Mouse (Mus musculus): ENCODE data around the gene Slc1a5. TPM values are rescaled to one million over a fixed set of nuclear protein-coding genes. Genes with fewer than 3 reads are reported as not detected.
A peak's percentile ranks its signal among the peaks of the same experiment; 100 is the strongest.

Gene Slc1a5
- total and polyA plus RNA-seq, 3 experiments, result 115 to 245 (median 174) TPM

DNA sequence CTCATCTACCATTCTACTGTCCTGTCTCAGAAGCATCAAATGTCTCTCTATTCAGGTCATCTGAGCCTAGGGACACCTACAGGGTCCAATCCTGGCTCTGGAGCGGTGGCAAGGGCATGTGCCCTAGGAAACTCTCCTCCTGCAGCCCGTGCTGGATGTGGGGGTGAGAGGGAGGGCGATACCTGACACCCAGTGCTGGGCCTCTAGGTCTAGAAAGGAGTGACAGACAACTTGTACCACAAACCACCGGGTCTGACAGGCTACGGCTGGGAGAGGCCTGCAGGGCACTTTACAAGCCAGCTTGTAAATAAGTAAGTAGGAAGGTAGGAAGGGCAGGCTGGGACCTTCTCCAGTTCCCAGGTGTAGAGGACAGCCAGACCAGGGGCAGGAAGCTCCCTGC, 5.3 kb upstream of the Slc1a5 start:
- Histone ChIP-seq H3K4me2 (ENCODE audit: insufficient read depth, low read depth, poor library complexity, severe bottlenecking) (no peak overlapping the region), H3K27me3 (replicated peaks) (peaks cover 2% of the 10 kb centered on the region), H3K4me1 (ENCODE audit: control insufficient read depth in 1 of 2, insufficient read depth in 2 of 2) (peaks cover 0 to 4% of the 10 kb centered on the region in 2 experiments; a peak in 2 of 4 replicates), H3K27ac (ENCODE audit: insufficient read depth, low read depth) (no peak overlapping the region), H3K9ac (ENCODE audit: insufficient read depth, low read depth) (no peak overlapping the region), H3K79me2 (replicated peaks; ENCODE audit: control insufficient read depth, extremely low read depth, insufficient read depth, poor library complexity, severe bottlenecking) (no peaks in the 10 kb centered on the region), H3K36me3 (replicated peaks in 1 of 2; ENCODE audit: control insufficient read depth in 1 of 2, insufficient read depth in 1 of 2, low read length in 1 of 2) (no peaks in the 10 kb centered on the region), H3K9me3 (replicated peaks; ENCODE audit: low read length) (peaks cover 8% of the 10 kb centered on the region), H3K4me3 (replicated peaks in 1 of 3; ENCODE audit: low read depth in 2 of 3, low read length in 2 of 3, poor library complexity in 1 of 3) (no peak overlapping the region)
- no peak for DNase-seq (ENCODE audit: extremely low read depth)
- in situ Hi-C loops (cut with MboI; ENCODE audit: low pct_ligation_motif_present, low pct_unique_long_range_greater_than_20kb, low sequenced_read_pairs) (loop anchor here (25.0 kb wide), 1 partner anchor 839 kb away; the partner anchor contains the start of gene Nop53), dilution Hi-C loops (cut with MboI; ENCODE audit: extremely low pct_ligation_motif_present, extremely low pct_unique_long_range_greater_than_20kb, low sequenced_read_pairs) (no loop called here)
- TF ChIP-seq SMC3 (IDR thresholded peaks at IDR 0.05; ENCODE audit: low read depth, low read length), result no peak
- TF ChIP-seq CHD1 (IDR thresholded peaks at IDR 0.05; ENCODE audit: low read depth, low read length), result no peak
- no peak for TF ChIP-seq ZC3H11A (IDR thresholded peaks at IDR 0.05; ENCODE audit: low read depth, low read length)
- no peak for TF ChIP-seq USF1 (IDR thresholded peaks at IDR 0.05; ENCODE audit: low read depth, low read length)
- no peak for TF ChIP-seq JUND (conservative IDR thresholded peaks at IDR 0.05; ENCODE audit: low read depth, low read length)

GRCm38 (mm10) chr7:16780076-16780475, 1.1 kb upstream of the Slc1a5 start:
- in situ Hi-C loops (cut with MboI; ENCODE audit: low pct_ligation_motif_present, low pct_unique_long_range_greater_than_20kb, low sequenced_read_pairs) (loop anchor here (5.0 to 25.0 kb wide), 2 partner anchors 33 to 843 kb away; partner anchors contain the start of gene Nop53), dilution Hi-C loops (cut with MboI; ENCODE audit: extremely low pct_ligation_motif_present, extremely low pct_unique_long_range_greater_than_20kb, low sequenced_read_pairs) (no loop called here)
- H3K27ac ChIP-seq (ENCODE audit: insufficient read depth, low read depth), result no peak overlapping the region

DNA sequence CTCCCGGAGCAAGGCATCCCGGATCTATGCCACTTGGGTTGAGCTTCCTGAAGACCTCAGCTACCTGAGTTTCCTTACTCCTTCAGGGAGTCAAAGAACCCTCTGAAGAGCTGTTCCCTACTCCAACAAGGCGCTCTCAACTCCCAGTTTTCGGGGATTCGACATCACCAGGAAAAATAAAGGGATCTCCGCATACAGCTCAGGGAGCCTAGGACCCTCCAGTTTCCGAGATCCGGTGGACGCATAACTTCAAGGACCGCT, 345 bp downstream of the Slc1a5 start:
- no peak for DNase-seq (ENCODE audit: extremely low read depth)
- peaks cover 10 to 16% of the 10 kb centered on the region in 2 experiments for H3K36me3 ChIP-seq (replicated peaks in 1 of 2; ENCODE audit: control insufficient read depth in 1 of 2, insufficient read depth in 1 of 2, low read length in 1 of 2)
- peak overlapping the region; percentile 57 for H3K4me2 ChIP-seq (ENCODE audit: insufficient read depth, low read depth, poor library complexity, severe bottlenecking)
- peak overlapping the region; percentile 76 to 99 (median 79) for H3K4me3 ChIP-seq (replicated peaks in 1 of 3; ENCODE audit: low read depth in 2 of 3, low read length in 2 of 3, poor library complexity in 1 of 3)
- peaks cover 2% of the 10 kb centered on the region for H3K9me3 ChIP-seq (replicated peaks; ENCODE audit: low read length)
- peaks cover 49% of the 10 kb centered on the region for H3K79me2 ChIP-seq (replicated peaks; ENCODE audit: control insufficient read depth, extremely low read depth, insufficient read depth, poor library complexity, severe bottlenecking)
- dilution Hi-C loops (cut with MboI; ENCODE audit: extremely low pct_ligation_motif_present, extremely low pct_unique_long_range_greater_than_20kb, low sequenced_read_pairs) (no loop called here), in situ Hi-C loops (cut with MboI; ENCODE audit: low pct_ligation_motif_present, low pct_unique_long_range_greater_than_20kb, low sequenced_read_pairs) (loop anchor here (5.0 to 25.0 kb wide), 2 partner anchors 34 to 844 kb away; partner anchors contain the start of gene Nop53)
- no peak overlapping the region for H3K27ac ChIP-seq (ENCODE audit: insufficient read depth, low read depth)
- TF ChIP-seq SMC3 (IDR thresholded peaks at IDR 0.05; ENCODE audit: low read depth, low read length) (no peak), MXI1 (IDR thresholded peaks at IDR 0.05; ENCODE audit: low read depth, low read length) (0 out of 2 replicates have a peak, but pooled peaks have one; percentile 6), E2F4 (IDR thresholded peaks at IDR 0.05; ENCODE audit: insufficient replicate concordance, low read depth, low read length) (no peak), KAT2A (IDR thresholded peaks at IDR 0.05; ENCODE audit: insufficient replicate concordance, low read length) (no peak), UBTF (IDR thresholded peaks at IDR 0.05; ENCODE audit: low read depth, low read length) (no peak), POLR2AphosphoS2 (IDR thresholded peaks at IDR 0.05; ENCODE audit: low read depth, low read length) (peak; percentile 32; the same call in 1 of the 2 replicates), ZKSCAN1 (IDR thresholded peaks at IDR 0.05; ENCODE audit: borderline replicate concordance, low read depth, low read length) (no peak), RAD21 (IDR thresholded peaks at IDR 0.05; ENCODE audit: low read depth, low read length) (no peak), TCF12 (IDR thresholded peaks at IDR 0.05; ENCODE audit: low read depth, low read length) (no peak), PAX5 (IDR thresholded peaks at IDR 0.05; ENCODE audit: low read length) (no peak)
- no peaks in the 10 kb centered on the region for H3K27me3 ChIP-seq (replicated peaks)
- peak overlapping the region; percentile 74 for H3K9ac ChIP-seq (ENCODE audit: insufficient read depth, low read depth)
- H3K4me1 ChIP-seq (ENCODE audit: control insufficient read depth in 1 of 2, insufficient read depth in 2 of 2), result peaks cover 7 to 18% of the 10 kb centered on the region in 2 experiments

More at GRCm38 (mm10) chr7:16780076-16780475, 1.1 kb upstream of the Slc1a5 start:
- no peak for DNase-seq (ENCODE audit: extremely low read depth)
- Histone ChIP-seq H3K36me3 (replicated peaks in 1 of 2; ENCODE audit: control insufficient read depth in 1 of 2, insufficient read depth in 1 of 2, low read length in 1 of 2) (peaks cover 0 to 3% of the 10 kb centered on the region in 2 experiments), H3K4me3 (replicated peaks in 1 of 3; ENCODE audit: low read depth in 2 of 3, low read length in 2 of 3, poor library complexity in 1 of 3) (no peak overlapping the region), H3K9me3 (replicated peaks; ENCODE audit: low read length) (peaks cover 2% of the 10 kb centered on the region), H3K27me3 (replicated peaks) (no peaks in the 10 kb centered on the region), H3K79me2 (replicated peaks; ENCODE audit: control insufficient read depth, extremely low read depth, insufficient read depth, poor library complexity, severe bottlenecking) (peaks cover 35% of the 10 kb centered on the region), H3K4me1 (ENCODE audit: control insufficient read depth in 1 of 2, insufficient read depth in 2 of 2) (peaks cover 0 to 5% of the 10 kb centered on the region in 2 experiments; a peak in 2 of 4 replicates), H3K9ac (ENCODE audit: insufficient read depth, low read depth) (no peak overlapping the region), H3K4me2 (ENCODE audit: insufficient read depth, low read depth, poor library complexity, severe bottlenecking) (no peak overlapping the region)
- TF ChIP-seq SIN3A (IDR thresholded peaks at IDR 0.05; ENCODE audit: low read length) (no peak), POLR2A (IDR thresholded peaks at IDR 0.05; ENCODE audit: low read depth, low read length) (no peak)
